Mouse (Mus musculus): ENCODE results near the gene Hivep2.

The Hivep2 gene

DNA sequence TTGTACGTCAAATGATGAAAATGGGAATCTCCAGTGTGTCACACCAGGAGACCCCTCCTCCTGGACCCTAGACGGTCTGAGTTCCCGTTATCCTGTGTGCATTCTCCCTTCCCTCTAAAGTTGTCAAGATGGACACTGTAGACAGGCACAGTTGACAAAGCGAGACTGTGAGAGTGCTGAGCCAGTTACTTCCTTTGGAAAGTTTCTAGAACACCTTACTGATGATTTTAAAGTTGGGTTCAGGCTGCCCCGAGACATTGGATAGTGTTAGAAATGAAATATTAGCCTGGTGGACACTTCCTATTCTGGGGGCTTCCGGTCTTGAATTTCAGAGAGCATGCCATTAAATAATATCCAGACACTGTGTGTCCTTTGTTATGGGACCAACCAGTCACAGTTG is 83.8 kb downstream of the Hivep2 start:
- DNase-seq = no peak

DNA sequence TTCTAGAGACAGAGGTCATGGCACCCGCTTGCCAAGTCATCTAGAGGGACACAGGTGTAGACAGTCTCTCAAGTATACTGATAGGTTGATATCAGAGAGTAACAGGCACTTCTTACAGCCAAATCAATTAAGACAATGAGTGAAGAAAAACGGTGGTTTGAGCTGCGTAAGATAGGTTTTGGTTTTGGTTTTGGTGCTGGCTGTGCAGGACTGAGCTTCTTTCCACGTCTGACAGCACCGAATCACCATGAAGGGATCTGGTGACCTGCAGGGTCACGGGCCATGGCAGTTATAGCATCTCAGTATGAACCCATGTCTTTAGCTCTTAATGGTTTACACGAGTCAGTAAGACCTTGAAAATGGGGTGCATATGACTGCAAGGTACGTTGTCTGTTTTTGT is 84.7 kb downstream of the Hivep2 start:
- DNase-seq = no peak

DNA sequence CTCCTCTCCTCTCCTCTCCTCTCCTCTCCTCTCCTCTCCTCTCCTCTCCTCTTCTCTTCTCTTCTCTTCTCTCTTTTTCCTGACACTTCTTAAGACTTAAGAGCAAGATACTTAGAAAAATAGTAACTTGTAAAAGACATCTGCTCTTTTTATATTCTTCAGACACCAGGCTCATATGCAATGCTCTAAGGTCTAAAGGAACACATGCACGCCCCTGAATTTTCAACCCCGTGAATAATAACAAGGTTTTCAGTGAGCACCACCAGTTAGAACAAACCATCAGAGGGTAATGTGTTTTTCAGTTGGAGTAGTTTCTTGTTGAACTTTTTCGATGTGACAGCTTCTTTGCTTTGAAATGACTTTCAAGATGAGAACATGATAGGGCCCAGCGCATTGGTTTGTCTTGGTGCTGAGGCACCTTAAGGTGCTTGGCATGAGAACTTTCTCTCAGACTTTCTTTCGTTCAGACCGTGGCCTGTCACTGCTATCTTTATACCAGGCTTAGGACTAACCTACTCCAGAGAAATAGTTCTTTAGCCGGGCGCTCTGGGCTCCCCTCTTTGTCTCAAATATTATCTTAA is 86.3 kb downstream of the Hivep2 start:
- DNase-seq = no peak

DNA sequence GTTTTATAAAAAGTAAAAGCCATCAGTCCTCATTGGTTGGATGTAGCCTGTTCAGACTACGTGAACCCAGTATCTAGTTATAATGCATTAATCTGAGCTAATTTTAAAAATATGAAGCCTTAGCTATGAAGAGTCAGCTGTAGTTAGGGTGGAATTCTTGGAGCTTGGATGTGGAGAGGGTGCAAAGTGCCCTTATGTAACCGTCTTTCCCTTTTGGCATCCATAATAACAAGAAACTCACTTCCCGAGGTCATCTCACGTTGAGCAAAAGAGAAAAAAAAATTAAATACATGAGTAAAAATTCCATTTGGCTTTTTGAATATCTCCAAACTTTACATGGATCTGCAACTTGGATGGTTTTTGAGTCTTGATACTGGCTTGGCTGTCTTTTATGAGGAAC is 89.0 kb downstream of the Hivep2 start:
- DNase-seq = no peak

DNA sequence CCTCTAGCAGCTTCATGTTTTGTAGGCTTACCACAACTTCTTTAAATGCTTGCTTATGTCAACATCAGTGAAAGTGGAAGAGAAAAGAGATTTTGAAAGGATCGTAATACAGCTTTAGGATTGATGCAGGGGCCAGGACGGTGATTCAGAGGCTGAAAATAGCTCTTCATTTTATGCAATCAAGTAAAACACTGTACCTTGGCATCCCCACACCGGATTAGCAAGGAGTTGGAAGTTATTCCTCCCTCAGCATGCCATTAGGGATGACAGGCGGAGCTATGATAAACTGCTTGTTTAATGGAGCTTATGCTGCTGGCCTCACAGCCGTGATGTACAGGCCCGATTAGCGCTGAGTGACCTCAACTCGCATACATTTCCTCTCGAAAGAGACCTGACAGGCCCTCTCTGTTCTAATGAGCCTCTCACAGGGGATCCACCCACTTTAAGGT is 89.7 kb downstream of the Hivep2 start:
- peak; percentile 38 to 39 for DNase-seq

DNA sequence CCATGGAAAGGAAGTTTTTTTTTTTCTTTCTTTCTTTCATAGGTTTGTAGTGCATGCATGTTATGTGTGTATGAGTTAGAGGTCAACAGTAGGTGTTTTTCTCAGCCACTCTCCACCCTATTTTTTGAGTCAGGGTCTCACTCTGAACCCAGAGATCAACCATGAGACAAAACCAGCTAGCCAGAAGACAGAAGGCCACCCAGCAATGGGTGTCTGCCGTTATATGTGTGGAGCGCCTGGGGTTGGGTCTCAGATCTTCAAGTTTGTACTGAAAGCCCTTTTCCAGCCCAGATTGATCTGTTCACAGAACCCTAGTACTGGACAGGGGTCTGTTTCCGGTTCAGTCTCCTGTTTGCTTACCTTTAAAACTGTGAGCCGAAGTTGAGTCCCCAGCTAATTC is 90.2 kb downstream of the Hivep2 start:
- DNase-seq = no peak

DNA sequence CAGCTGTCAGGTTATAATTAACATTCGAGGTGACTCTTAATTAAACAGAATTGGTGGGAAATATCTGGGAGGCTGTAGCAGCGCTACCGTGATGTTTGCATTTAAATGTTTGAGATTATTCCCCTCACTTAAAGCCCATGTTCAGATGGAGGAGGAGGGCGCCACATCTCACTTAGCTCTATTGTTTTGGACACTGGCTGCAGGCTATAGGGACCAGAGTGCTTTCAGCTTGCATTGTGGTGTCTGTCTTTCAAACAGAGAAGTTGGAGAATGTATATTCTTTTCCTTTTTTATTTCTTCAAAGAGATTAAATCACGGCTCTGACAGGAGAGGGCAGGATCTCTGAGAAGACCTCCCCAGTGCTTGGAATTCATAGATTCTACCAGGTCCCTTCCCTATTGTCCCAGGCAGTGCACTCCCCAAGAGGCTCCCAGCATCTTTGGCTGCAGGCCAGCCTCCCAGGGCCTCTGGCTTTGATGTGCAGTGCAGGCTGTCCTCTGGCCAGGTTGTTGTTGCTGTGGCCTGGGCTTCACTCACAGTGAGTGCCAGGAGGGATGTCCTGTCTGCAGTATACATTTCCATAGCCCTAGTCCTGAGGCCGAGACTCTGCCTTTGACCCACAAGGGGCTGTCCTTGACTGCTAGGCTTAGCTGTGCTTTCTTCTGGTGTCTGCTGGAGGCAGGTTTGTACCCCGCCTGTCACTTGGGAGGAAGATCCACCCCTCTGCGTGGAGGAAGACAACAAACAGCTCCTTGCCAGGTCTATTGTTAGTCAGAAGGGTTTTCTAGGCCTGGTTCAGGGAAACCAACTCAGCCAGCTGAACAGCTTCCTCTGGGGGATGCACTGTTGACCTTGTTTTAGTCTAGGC is 90.9 kb downstream of the Hivep2 start:
- no peak for DNase-seq

DNA sequence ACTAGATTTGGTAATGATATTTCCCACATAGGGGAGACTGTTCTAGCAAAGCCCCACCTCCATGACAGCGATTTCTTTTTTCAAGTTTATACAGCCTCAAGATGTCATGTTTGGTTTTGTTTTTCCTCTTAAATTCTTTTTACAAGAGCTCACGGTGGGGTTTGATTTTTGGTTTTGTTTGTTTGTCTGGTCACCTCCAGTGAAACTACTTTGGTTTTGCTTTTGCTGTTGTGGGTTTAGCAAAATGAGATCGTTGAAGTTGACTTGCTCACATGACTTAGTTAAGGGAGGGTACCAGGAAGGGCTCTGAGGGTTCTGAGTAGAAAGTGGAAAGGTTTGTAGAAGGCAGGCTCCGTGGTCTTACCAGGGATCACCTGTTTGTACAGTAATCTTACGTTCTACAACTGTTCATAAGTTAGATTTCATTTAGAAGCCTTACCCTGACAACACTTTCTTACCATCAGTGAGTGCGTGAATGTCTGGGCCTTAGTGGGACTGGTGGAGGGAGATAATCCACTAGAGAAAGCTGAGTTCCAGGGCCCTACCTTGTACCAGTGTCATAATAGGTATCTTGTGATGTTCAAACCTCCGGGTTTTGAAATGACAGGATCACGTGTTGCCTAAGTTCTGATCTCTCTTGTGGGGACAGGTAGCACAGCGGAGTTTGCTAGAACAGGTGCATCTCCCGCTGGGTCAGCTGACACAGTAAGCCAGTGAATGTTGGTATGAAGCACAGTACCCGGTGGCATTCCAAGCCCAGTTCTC is 92.1 kb downstream of the Hivep2 start:
- no peak for DNase-seq

DNA sequence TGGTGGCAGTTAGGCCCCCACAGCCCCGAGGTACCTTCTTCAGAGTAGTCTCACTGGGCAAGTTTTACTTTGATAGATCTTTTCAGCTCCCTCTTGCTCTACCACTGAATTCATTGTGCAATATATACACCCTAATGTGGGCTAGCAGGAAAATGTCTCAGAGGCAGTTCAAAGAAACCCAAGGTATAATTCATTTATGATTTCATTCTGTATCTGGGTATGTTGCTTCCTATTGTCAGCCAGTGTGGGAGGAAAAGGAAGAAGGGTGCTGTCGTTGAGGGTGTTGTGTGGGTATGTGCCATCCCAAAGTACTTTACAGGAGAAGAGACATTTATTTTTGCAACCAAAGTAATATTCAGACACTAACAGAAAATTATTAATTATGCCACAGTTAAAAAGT is 92.9 kb downstream of the Hivep2 start:
- no peak for DNase-seq

DNA sequence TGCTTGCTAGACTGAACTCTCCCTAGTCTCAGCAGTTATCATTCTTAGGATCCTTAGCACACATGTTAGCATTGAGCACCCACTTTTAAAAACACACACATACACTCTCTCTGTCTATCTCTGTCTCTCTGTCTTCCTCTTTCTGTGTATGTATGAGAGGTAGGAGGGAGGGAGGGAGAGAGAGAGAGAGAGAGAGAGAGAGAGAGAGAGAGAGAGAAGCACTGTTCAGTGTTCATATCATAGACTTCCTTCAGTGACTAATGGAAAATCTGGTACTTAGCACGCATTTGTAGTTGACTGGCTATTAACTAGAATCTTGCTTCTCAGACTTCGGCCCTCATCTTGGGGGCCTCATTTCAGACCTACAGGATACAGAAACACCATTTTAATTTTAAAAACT is 93.7 kb downstream of the Hivep2 start:
- no peak for DNase-seq

DNA sequence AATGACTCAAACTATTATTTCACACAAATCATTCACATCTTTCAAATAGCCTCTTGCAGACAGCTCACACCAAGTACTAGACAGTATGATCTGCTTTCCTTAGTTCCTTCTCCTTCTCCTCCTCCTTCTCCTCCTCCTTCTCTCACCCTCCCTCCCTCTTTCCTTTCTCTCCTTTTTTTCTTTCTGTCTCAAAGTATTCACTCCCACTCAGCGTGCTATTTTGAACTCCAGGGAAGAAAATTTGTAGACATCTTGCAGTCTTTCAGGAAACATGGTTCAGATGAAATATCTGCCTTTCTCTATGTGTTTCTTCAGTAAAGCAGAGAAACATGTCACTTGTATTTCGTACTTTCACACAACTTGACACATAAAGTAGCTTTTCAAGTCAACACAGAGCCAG is 94.4 kb downstream of the Hivep2 start:
- DNase-seq = no peak

DNA sequence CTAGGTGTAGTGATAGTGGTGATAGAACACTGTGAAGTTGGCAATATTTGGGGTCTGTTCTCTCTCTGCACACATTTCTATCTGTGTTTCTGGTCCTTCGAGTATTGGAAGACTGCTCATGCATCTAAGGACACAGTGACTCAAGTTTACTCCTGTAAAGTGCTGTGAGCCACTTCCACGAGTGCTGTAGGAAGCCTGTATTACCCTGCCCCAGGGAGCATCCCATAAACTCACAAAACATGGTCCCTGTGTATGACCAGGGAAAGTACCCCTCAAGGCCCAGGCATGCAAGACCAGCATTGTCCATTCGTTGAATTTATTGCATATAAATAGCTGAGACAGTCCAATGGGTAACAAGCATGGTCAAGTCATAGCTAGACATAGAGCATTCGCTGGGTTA is 97.4 kb downstream of the Hivep2 start:
- no peak for DNase-seq

DNA sequence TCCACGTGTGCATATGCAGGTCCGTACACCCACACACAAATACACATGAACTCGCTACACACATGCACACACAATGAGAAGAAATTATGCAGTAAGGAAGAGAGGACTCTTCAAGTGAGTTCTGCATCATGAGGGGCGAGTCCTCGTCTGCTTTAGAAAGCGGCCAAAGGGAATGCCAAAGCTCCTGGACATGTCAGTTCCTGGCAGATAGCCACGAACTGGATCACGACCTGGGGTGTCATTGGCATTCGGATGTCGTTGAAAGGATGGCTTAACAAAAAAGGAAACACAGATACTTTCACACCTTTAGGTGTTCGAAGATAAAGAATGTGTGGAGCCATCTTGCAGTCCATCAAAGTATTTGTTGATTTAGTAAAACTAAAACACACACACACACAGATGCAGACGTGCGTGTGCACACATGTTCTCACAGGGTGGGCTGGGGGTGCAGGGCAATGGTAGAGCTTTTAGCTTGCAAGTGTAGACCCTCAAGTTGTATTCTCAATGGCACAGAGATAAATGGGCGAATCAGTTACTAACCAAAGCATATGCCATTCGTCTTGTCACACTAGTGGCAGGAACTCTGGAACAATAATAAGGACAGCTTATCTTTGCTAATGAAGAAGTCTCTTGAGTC is 99.0 kb downstream of the Hivep2 start:
- DNase-seq = no peak

DNA sequence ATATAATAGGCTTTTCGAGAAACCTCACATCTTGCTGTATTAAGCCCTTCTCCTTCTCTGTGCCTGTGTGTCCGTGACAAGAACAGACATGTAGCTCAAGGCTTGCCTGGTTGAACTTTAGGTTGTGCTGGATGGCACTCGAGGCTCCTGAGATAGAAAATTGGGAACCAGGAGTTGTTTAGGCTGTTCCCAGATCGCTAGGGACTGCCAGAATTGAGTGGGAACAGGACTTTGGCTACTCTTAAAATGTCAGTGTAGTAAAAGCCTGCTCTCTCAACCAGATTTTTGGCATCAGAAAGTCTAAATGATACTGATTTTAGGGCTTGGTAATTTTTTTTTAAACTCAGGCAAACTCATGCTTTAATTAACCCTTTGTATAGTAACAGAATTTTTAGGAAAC is 101.9 kb downstream of the Hivep2 start:
- DNase-seq = no peak

DNA sequence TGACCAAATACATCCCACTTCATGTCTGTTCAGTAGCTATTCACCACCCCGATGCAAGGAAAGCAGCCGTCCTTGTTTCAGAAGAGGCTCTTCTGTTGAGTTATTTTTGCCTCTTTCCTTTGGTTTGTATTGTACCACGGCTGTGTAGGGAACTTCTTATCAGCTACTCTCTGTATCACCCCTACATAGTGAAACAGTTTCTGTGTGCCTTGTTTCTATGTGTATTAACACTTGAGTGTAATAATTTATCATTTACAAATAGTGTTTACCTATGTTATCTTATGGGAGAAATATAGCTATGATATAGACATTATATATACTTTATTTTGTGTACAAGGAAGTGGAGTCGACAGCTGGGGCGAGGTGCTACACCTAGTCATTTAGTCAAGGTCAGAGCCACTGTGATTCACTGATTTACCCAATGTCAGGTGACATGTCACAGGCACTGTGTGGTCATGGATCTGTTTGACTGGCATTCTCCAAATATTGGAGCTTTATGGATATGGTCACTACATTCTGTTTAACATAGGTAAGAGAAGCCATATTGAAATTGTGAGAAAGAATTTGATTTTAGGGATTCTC is 104.7 kb downstream of the Hivep2 start:
- DNase-seq = no peak

DNA sequence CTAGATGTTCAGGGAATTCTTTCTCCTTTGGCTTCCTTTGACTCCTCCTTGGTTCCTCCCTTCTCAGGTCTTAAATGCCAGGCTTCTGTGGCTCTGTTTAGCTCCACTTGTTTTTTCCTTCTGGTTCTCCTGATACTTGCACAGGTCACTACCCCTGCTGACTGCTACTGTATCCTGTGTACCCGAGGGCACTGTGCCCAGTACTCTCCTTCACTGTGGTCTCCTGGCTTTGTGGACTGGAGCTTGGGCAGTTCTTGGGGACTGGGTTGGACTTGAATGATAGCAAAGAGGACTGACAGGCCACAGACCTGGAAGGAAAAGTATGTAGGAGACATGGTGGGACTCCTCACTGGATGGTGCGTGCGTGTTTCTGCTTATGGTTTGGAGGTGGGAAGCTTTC is 106.6 kb downstream of the Hivep2 start:
- DNase-seq = no peak

DNA sequence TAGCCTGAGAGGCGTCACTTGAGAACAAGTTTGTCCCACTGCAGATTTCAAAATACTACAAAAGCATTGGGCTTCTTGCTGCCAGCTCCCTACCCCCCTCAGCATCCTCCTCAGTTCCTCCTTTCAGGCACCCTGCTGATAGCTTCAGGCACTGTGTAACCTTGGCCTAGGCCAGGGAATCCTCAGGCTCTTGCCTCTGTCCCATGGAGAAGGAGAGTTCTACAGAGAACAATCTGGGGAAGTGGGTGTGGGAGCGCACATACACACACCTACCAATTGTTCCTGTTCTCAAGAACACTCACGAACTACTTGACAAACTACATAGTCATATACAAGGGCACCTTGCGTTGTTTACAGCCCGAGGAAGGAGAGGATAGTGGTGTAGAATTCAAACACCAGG is 109.9 kb downstream of the Hivep2 start:
- DNase-seq = no peak

DNA sequence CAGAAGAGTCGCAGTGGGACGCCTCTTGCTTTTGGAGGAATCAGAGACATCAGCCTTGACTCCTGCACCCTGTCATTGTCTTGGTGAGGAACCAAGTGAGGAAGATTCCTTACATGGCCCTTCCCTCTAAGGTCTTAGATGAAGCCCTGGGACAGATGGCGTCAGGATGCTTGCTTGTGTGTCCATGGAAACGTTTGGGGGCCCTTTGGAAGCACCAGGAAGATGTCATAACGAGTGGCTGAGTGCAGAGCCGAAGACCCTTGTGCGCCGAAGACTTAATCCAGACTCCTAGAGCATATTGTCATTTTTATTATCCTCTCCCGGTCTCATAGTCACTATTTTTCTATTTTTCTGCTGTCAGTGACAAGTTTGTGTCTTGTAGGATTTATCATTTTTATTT is 111.0 kb downstream of the Hivep2 start:
- no peak for DNase-seq

DNA sequence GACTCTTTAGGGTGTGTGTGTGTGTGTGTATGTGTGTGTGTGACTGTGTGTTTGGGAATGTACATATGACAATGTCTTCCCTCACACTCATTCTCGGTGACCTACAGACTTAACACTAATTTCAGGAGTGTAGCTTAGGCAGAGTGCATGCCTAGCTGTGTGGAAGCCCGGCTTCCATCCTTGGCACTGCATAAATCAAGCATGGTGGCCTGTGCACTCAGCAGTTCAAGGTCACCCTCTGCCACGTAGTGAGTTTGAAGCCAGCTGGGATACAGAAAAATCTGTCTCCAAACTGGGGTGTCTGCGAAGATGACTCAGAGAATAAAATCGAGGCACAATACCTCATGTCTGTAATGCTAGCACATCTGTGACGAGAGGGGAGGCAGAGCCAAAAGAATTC is 115.0 kb downstream of the Hivep2 start:
- DNase-seq = no peak

DNA sequence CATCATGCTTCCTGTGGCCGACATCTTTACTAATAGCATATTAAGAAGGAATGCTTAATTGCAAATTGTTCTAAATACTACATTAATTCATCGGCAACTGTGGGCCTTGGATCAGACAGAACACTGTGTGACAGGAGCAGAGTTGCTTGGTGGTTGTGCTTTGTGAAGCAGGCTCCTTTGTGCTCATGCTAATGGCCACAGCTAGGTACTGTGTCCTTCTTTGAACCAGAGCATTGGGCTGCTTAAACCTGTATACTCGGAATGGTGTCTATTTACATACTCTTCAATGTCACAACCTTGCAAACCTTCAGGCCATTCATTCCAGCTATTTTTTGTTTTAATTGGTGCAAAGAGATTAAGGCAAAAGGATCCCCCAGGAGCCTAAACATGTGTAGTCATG is 115.9 kb downstream of the Hivep2 start:
- no peak for DNase-seq

DNA sequence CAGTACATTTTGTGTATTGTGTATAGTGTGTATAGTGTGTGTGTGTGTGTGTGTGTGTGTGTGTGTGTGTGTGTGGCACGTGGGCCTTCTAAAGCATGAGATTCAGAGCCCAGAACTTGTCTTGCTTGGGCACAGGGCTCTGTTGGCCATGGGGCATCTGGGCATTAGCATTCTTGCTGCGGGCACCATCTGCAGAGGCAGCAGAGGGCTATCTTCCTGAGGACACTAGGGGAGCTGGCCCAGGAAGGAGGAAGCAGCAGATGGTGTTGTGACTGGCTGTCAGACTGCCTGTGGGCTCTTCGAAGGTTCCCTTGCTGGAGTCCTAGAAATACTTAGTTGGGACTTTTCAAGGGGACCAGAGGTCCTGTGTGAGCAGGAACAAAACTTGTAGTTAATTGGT is 116.4 kb downstream of the Hivep2 start:
- DNase-seq = no peak

DNA sequence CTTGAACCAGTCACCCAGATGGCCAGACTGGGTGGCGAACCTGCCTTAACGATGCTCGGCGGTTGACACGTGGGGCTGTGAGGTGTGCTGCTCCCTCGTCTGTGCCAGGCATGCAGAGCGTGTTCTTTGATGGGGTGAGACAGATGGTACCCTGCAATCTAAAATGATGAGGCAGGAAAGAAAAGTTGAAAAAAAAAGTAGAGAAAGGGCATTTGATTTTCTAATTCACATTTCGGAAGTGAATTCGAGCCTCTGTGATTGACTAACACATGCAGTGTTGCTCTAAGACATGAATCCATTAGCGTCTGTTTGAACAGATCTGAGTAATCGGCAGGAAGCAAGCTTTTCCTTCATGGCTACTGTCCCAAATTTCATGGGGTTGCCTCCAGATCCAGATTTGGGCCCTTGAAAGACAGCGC is 119.4 kb downstream of the Hivep2 start:
- DNase-seq = peak in 1 of 2 experiments; percentile 21

DNA sequence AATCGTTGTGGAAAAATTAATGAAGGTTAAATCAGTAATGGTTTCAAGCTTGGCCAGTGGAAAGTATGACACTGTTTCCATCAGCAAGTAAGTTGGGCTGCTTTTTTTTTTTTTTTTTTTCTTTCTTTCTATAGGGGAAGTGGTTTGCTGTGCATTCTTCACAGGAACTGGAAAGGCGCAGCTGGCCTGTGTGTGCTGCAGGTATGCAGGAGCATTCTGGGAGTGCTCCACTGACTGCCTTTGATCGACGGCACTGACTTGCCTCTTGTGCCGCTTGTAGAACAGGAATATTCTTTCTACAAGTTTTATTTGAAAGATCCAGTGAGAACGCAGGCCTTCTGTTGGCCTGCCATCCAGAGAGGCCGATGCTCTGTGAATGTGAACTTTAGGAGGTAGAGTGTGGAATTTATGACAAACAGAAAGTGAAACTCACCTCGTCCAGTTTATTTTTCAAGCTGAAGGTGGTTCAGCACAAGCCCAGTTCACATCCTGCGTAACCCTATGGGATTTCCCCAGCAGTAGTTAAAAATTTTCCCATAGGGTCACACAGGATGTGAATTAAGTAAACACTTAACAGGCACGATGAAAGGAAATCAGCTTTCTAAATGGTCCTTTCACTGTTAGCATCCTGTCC is 120.1 kb downstream of the Hivep2 start:
- DNase-seq = peak; percentile 54 to 57

Data from B cell, adult 2 months (primary cell).